Mouse (Mus musculus) cerebellum, postnatal 36 days (tissue): ENCODE data around the gene Sh3bp1.
A peak's percentile ranks its signal among the peaks of the same experiment; 100 is the strongest.

Experiments
- DNase-seq, 2 experiments: peaks; one replicate each; pipeline ENCODE4 v3.0.0; 2021 to 2022; ENCODE audit warnings: mixed read lengths in 2 of 2

The Sh3bp1 gene

DNA sequence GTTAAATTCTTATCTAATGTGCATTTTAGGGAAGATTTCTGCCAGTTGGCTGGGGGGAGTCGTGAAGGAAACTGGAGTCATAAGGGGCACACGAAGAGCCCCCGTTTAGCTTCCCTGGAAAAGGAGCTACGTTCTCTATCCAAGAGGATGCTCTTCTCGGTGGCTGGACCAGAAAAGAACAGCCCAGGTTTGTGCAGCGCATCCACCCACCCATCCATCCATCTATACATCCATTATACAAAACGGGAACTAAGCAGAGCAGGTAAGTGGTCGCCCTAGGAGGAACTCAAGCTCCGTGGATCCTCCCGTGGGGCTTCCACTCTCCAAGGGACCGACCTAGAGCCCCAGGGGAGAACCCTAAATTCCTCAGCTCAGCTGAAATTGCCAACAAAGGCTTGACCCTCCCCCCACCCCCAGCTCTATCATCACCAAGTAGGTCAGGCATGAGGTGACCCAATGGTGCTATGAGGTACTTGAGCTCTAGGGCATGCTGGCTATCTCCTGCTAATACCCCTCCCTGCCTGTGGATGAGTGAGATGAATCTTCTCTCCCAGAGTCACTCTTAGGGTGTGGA is 48.7 kb downstream of the Sh3bp1 start:
- DNase-seq, result peak in 1 of 2 experiments; percentile 34

DNA sequence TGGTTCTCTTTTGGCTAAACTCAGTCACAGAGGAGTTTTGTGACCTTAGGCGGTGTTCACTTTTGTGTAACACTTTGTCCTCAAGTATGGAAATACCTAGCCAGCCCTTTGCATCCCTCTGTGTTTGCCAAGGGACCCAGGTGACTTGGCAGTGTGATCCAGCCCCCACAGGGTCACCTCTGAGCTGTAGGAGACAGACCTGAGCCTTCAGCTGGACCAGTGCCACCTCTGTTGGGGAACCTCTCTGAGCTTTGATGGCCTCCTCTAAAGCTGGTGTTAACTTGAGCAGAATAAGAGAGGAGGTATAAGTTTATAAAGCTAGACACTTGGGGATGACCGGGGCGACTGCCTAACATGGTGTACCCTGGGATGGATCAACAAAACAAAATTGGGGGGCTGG is 49.3 kb downstream of the Sh3bp1 start:
- no peak for DNase-seq

DNA sequence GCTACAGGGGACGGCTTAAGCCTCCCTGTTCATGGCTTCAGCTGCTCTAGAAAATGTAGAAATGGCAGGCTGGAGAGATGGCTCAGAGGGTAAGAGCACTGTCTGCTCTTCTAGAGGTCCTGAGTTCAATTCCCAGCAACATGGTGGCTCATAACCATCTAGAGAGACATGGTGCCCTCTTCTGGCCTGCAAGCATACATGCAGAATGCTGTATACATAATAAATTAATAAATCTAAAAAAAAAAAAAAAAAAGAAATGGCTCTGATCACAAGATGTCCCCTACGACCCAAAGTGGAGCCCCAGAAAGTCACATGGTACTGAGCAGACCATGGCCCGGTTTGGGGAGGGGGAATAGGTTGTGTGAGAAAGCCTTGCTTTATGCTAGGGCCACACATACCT is 56.1 kb downstream of the Sh3bp1 start:
- no peak for DNase-seq

DNA sequence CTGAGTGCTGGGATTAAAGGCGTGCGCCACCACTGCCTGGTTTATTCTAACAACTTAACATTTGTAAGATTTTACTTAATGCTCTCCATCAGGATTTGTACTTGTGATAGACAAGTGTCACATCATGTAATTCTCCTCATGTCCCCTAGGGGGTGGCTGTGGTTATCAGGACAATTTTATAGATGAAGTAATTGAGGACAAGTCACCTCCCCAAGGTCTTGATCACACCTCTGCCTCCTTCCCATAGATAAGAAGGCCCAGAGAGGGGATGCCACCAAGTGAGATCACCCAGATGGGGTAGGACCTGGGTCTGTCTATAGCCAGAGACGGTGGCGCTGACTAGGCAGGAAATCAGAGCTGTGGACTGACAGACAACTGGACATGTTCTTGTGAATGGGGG is 56.8 kb downstream of the Sh3bp1 start:
- DNase-seq, result peak in 1 of 2 experiments; percentile 49

DNA sequence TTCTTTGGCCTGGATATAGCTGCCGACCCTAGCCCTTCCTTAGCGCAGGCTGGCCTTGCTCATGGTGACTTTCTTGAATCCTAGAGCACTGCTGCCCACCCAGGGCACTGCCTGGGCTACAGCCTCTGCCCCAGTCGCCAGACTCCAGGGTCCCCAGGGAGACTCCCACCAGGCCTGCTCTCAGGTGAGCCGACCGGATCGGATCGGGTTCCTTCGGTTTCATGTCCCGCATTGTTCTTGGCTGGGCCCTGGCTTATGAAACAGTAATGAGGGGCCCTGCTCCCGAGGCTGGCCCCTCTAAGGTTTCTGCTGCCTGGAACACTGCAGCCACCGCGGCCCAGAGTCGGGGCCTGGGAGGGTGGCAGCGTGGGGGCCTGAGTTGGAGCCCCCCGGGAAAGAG is 57.5 kb downstream of the Sh3bp1 start:
- no peak for DNase-seq

DNA sequence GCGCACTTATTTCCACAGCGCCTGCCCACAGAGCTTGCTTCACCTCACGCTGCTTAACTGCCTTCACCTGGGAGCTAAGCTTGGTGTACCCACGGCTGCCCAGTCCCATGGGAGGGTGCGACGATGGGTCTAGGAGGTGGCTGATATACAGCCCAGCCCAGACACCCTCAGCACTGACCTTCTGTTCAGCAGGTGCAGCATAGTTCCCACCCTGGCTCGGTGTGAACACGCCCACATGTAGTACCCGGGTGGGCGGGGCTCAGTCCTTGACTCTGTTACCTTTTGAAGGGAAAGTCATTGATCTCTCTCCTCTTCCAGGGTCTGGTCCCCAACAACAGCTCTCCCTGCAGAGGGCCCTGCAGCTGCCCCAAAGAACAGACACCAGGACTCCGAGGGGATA is 60.0 kb downstream of the Sh3bp1 start:
- DNase-seq, result no peak

DNA sequence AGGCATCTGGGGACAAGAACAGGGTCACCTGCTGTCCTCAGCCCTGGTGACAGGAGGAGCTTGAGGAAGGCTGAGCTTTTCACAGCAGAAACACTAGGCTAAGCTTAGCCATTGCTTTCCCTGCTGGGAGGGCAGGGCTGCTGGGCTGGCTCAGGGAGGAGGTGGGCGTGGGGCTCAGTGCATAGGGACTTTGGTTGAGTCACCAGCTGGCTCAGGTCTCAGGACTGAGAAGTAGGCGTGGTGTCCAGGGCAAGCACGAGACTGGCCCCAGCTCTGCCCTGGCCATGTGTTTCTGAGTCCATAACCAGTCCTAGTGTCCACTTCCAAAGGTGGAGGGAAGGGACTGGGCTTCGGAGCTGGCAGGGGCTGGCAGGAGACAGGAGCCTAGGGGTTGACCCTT is 60.5 kb downstream of the Sh3bp1 start:
- no peak for DNase-seq
